Mouse (Mus musculus): ENCODE measurements around the gene Cyb5rl. TPM values are rescaled to one million over a fixed set of nuclear protein-coding genes. Genes with fewer than 3 reads are reported as not detected.

The Cyb5rl gene
- polyA plus RNA-seq, 1 experiment from 2014 or later: 7.3 TPM

DNA sequence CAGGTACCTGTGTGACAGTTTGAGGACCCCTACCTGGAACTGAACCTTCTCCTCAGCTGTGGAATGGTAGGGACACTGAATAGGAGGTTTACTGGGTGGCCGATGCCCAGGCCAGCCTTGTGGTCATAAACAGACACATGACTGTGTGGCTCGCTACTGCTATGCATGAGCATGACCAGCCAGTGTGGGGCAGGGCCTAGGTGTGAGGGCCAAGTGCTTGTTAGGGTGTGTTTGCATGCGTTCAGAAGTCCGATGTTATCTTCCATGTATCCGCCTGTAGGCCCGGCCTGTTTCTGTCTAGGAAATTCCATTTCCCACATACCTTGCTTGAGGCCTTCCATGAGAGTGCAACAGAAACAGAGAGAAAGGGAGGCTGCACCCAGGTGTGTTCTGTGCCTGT lies 53.9 kb downstream of the Cyb5rl start:
- WGBS: 87% methylated on average over 6 of the region's 6 CpGs
- ATAC-seq (ENCODE audit: low FRiP score, low read depth): no peak
- Histone ChIP-seq H3K36me3 (no peaks in the 10 kb centered on the region), H3K4me3 (no peak overlapping the region), H3K27me3 (no peaks in the 10 kb centered on the region), H3K4me1 (peaks cover 26% of the 10 kb centered on the region), H3K9me3 (no peaks in the 10 kb centered on the region), H3K4me2 (replicated peaks) (no peak overlapping the region), H3K9ac (0 out of 2 replicates have a peak overlapping the region, but pooled peaks have one; percentile 20), H3K27ac (no peak overlapping the region)

DNA sequence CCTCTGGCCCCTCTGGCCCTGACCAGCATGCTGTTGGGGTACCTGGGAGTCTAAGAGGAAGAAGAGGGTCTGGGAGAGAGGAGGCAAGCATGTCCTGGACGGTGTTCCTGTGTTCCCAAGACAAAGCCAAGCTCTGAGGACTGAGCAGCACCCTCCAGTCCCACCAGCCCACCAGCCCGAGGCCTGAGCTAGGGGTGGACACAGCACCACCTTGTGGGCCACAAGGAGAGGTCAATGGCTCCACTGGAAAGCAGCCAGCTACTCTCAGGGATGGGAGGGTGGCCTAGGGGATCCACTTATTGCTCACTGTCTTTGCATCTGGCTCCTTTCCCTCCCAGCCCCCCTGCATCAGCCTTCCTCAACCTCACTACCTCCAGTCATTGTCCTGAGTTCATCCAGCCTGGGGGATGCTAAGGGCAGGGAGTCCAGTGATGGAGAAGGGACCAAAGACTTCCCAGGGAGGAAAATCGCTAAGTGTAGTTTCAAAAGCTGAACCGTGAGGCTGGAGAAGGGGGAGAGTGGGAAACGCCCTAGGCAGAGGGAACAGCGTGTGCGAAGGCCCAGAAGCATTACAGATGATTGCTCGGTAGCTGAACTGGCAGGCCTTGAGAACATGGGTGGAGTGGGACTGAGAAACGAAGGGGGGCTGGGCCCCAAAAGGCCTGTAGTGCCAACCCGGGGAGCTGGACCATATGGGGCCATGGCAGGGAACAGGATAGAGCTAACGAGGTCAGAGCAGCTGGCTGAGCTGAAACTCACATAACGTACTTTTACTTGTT lies 54.6 kb downstream of the Cyb5rl start:
- H3K27ac ChIP-seq: no peak overlapping the region
- no peak for ATAC-seq (ENCODE audit: low FRiP score, low read depth)

DNA sequence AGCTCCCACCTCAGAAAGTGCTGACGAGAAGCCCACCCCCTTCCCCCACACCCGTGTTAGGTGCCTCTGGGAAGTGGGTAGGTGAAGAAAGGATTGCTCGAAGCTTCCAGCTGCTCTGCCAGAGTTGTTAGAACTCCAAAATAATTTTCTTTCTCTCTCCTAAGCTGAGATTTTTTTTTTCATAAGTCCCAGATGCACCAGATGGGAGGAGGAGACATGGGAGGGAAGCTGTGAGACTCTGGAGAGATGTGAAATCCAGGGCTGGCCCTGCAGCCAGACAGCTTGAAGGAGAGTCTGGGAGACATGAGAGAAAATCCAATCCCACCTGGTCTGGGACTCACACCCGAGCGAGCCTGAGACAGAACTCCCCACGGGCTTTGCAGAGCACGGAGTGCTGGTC lies 57.6 kb downstream of the Cyb5rl start:
- H3K4me2 ChIP-seq (replicated peaks): no peak overlapping the region
- H3K9ac ChIP-seq: no peak overlapping the region
- H3K9me3 ChIP-seq: no peaks in the 10 kb centered on the region
- WGBS: 43% methylated on average over 7 of the region's 7 CpGs
- ATAC-seq (ENCODE audit: low FRiP score, low read depth): no peak
- peaks cover 36% of the 10 kb centered on the region for H3K4me1 ChIP-seq
- no peaks in the 10 kb centered on the region for H3K27me3 ChIP-seq
- no peaks in the 10 kb centered on the region for H3K36me3 ChIP-seq
- H3K4me3 ChIP-seq: no peak overlapping the region
- no peak overlapping the region for H3K27ac ChIP-seq

More for the DNA sequence above, 54.6 kb downstream of the Cyb5rl start:
- Histone ChIP-seq H3K4me1 (peaks cover 26% of the 10 kb centered on the region), H3K4me3 (no peak overlapping the region), H3K4me2 (replicated peaks) (no peak overlapping the region), H3K9me3 (no peaks in the 10 kb centered on the region), H3K9ac (no peak overlapping the region), H3K36me3 (no peaks in the 10 kb centered on the region), H3K27me3 (no peaks in the 10 kb centered on the region)
- 40% methylated on average over 12 of the region's 12 CpGs for WGBS

DNA sequence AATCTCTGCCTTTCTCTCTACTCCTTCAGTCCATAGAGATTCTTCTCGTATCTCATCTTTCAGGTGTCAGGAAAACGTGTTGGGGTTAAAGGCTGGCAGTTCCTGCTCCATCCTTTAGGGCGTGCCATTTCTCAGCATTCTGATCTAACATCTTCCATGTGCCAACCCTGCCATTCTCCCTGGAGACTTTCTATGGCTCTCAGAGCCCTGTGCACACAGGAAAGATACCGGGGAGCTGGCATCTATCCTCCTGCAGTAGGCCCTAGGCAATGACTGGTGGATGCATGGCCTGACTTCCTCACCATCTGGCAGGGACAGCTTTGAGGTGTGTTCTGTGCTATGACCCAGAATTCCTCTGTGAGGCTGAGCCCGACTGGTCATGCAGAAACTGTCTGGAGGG lies 58.3 kb downstream of the Cyb5rl start:
- no peak overlapping the region for H3K27ac ChIP-seq
- no peak for ATAC-seq (ENCODE audit: low FRiP score, low read depth)
- no peaks in the 10 kb centered on the region for H3K9me3 ChIP-seq
- no peak overlapping the region for H3K9ac ChIP-seq
- 60% methylated on average over 5 of the region's 5 CpGs for WGBS
- no peaks in the 10 kb centered on the region for H3K27me3 ChIP-seq
- no peak overlapping the region for H3K4me3 ChIP-seq
- no peak overlapping the region for H3K4me2 ChIP-seq (replicated peaks)
- no peaks in the 10 kb centered on the region for H3K36me3 ChIP-seq
- H3K4me1 ChIP-seq: peaks cover 36% of the 10 kb centered on the region

DNA sequence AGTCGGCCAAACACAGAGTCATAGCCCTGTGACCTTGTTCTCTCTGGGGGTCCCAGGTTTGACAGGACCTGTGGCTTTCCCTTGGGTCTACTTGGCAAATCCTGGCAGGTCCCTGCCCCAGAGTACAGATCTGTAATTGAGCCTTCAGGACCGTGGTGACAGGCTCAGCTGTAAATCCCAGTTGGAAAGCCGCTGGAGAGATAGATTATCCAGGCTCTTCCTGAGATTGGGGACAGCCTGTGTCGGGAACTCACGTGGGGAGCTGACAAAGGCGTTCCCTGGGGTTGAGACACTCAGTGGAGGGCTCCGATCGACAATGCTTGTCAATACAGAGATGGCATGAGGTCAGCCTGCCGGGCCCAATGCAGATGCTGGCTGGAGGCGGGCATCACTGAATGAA lies 59.6 kb downstream of the Cyb5rl start:
- 64% methylated on average over 10 of the region's 10 CpGs for WGBS
- H3K27ac ChIP-seq: no peak overlapping the region
- no peak for ATAC-seq (ENCODE audit: low FRiP score, low read depth)
- H3K9ac ChIP-seq: no peak overlapping the region
- H3K4me3 ChIP-seq: no peak overlapping the region
- H3K9me3 ChIP-seq: no peaks in the 10 kb centered on the region
- H3K36me3 ChIP-seq: no peaks in the 10 kb centered on the region
- peaks cover 37% of the 10 kb centered on the region for H3K4me1 ChIP-seq
- no peak overlapping the region for H3K4me2 ChIP-seq (replicated peaks)
- no peaks in the 10 kb centered on the region for H3K27me3 ChIP-seq

DNA sequence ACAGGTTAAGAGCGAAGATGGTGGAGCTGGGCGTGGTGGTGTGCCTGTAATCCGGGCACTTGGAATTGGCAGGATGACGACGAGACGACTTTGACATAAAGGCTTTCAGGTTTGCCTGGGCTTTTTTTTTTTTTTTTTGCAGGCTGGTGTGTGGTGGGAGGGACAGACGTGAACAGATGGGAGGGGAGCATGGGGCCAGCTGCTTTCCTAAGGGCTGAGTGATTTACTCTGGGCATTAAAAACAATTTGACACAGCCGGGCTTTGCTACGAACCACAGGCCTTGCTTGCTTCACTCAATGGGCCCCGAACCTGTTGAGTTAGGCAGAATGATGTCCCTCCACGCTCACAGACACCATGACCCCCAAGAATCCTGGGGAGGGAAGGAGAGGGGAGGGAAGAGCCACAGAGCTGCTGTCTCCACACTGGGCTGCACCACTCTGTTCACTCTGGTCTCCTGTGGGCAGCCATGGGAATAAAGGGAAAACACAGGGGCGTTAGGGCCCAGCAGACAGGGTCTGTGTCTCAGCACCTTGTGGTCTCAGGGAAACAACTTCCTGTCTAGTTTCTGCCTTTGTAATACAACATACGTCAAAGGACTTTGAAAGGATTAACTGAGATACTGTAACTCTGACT lies 60.2 kb downstream of the Cyb5rl start:
- ATAC-seq (ENCODE audit: low FRiP score, low read depth): peak; percentile 41; the same call in 1 of the 2 replicates
- Histone ChIP-seq H3K4me3 (no peak overlapping the region), H3K9me3 (no peaks in the 10 kb centered on the region), H3K4me1 (peaks cover 35% of the 10 kb centered on the region), H3K4me2 (replicated peaks) (no peak overlapping the region), H3K9ac (no peak overlapping the region), H3K36me3 (no peaks in the 10 kb centered on the region), H3K27ac (no peak overlapping the region; the same call in 1 of the 2 replicates), H3K27me3 (no peaks in the 10 kb centered on the region)
- WGBS: 30% methylated on average over 13 of the region's 13 CpGs

DNA sequence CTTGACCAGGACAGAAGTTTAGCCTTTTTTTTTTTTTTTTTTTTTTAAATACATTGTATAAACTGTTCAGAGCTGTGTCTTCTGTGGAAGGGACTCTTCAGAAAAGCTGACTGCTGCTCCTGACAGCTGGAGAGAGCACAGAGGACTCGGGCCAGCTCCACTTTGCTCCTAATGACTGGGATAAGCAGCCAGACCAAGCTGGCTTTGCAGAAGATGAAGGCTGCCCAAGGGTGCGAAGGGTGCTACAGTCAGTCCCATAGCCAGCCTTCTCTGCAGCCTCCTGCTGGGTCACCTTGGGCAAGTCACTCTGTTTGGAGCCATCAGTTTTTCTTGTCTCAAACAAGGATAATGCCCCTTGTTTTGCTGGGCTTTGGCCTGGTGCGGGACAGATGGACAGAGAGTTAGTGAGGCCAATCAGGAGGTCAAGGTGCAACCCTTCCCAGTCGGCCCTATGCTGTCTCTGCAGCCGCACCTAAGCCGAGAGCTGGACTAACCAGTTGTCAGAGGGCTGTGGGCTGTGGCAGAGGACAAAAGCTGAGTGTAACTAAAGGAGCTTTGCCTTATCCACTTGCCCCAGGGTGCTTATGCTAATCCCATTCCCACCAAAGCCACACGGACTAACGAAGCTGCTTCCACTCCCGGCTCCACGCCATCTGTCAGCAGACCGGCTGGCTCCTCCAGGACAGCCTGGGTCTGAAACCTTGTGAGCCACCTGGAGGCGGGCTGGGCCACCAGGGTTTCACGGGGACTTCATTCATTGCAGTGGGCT lies 61.3 kb downstream of the Cyb5rl start:
- 25% methylated on average over 13 of the region's 13 CpGs for WGBS
- no peak overlapping the region for H3K9ac ChIP-seq
- no peak overlapping the region for H3K4me3 ChIP-seq
- no peak overlapping the region for H3K27ac ChIP-seq
- no peaks in the 10 kb centered on the region for H3K9me3 ChIP-seq
- no peak overlapping the region for H3K4me2 ChIP-seq (replicated peaks)
- peaks cover 35% of the 10 kb centered on the region for H3K4me1 ChIP-seq
- H3K36me3 ChIP-seq: no peaks in the 10 kb centered on the region
- no peaks in the 10 kb centered on the region for H3K27me3 ChIP-seq
- no peak for ATAC-seq (ENCODE audit: low FRiP score, low read depth)

DNA sequence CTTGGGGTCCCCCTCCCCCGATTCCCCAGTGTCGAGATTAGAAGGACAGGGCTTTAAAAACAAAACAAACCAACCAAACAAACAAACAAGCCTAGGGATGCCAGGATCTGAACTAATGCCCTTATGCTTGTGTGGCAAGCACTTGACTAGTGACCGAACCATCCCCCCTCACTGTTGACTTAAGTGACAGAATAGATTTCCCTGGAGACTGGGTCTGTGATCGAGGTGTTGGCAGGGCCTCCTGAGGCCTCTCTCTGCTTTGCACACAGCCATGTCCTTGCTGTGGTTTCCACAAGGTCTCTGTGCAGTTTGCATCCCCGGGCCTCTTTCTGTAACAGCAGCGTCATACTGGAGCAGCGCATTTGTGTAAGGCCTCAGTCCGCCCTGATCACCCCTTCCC lies 62.6 kb downstream of the Cyb5rl start:
- WGBS: 80% methylated on average over 8 of the region's 8 CpGs

DNA sequence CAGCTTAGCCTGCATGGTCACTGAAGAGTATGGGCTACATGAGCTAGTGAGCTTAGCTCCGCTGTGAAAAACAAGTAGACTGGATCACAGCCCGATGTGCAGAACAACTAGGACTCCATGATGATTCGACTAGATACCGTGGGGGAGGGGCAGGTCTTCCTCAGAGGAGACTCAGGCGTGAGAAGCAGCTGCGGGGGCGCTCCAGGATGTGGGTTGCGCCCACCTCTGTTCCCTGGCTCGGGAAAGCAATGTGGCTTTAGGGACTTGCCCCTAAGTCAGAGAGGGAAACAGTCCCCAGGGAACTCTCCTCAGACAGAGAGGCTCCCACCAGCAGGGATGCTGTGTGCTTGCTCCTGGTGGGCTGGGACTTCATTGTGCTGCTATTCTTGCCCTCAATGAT lies 63.7 kb downstream of the Cyb5rl start:
- no peaks in the 10 kb centered on the region for H3K27me3 ChIP-seq
- whole genome bisulfite sequencing: 33% methylated on average over 9 of the region's 9 CpGs
- H3K4me3 ChIP-seq: no peak overlapping the region
- ATAC-seq (ENCODE audit: low FRiP score, low read depth): no peak
- no peaks in the 10 kb centered on the region for H3K9me3 ChIP-seq
- H3K4me1 ChIP-seq: peaks cover 19% of the 10 kb centered on the region
- no peak overlapping the region for H3K4me2 ChIP-seq (replicated peaks)
- no peak overlapping the region for H3K9ac ChIP-seq
- no peaks in the 10 kb centered on the region for H3K36me3 ChIP-seq
- H3K27ac ChIP-seq: no peak overlapping the region

More for the DNA sequence above, 62.6 kb downstream of the Cyb5rl start:
- no peaks in the 10 kb centered on the region for H3K36me3 ChIP-seq
- H3K9me3 ChIP-seq: no peaks in the 10 kb centered on the region
- no peak overlapping the region for H3K4me3 ChIP-seq
- no peak overlapping the region for H3K27ac ChIP-seq
- H3K4me2 ChIP-seq (replicated peaks): no peak overlapping the region
- no peak for ATAC-seq (ENCODE audit: low FRiP score, low read depth)
- H3K9ac ChIP-seq: no peak overlapping the region
- no peaks in the 10 kb centered on the region for H3K27me3 ChIP-seq
- peaks cover 27% of the 10 kb centered on the region for H3K4me1 ChIP-seq

DNA sequence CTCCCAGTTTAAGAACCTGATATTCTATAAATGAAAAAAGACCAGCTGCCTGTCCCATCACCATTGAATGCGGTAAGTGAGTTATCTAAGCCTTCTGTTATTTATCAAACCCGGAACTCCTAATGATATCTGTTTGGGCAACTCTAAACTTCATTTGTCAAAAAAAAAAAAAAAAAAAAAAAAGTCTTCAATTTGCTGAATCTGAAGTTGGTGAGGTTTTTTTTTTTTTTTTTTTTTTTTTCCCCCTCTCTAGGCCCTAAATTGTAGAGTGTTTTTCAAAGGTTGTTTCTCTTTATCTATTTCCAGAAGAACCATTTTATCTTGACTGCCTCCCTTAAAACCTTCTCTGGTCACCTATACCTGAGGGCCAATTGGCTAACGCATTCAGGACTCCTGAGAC lies 68.1 kb downstream of the Cyb5rl start:
- Histone ChIP-seq H3K27ac (no peak overlapping the region), H3K36me3 (no peaks in the 10 kb centered on the region; the same call in 1 of the 2 replicates), H3K27me3 (peaks cover 14% of the 10 kb centered on the region), H3K9me3 (no peaks in the 10 kb centered on the region), H3K4me3 (no peak overlapping the region), H3K4me1 (peaks cover 45% of the 10 kb centered on the region), H3K4me2 (replicated peaks) (no peak overlapping the region), H3K9ac (no peak overlapping the region)
- ATAC-seq (ENCODE audit: low FRiP score, low read depth): no peak
- WGBS: 85% methylated on average over 3 of the region's 3 CpGs

DNA sequence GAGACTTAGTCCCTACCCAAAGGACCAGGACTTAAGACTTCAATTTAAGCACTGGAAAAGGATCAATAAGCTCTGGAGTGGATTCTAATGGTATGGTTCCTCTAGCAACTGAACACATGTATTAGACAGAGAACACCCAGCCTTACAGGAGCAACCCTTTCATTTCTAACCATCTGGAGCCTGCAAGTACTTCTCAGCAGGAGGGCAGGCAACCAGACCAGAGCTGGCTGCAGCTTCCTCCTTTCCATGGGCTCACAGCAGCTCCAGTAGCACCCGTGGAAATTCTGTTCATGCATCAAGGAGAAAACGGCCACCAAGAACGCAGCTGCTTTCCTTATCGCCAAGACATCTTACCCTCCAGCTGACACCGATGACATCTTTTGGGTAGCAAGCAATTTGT lies 68.9 kb downstream of the Cyb5rl start:
- Histone ChIP-seq H3K36me3 (no peaks in the 10 kb centered on the region; the same call in 1 of the 2 replicates), H3K4me1 (peaks cover 48% of the 10 kb centered on the region)
- WGBS: 64% methylated on average over 5 of the region's 5 CpGs

DNA sequence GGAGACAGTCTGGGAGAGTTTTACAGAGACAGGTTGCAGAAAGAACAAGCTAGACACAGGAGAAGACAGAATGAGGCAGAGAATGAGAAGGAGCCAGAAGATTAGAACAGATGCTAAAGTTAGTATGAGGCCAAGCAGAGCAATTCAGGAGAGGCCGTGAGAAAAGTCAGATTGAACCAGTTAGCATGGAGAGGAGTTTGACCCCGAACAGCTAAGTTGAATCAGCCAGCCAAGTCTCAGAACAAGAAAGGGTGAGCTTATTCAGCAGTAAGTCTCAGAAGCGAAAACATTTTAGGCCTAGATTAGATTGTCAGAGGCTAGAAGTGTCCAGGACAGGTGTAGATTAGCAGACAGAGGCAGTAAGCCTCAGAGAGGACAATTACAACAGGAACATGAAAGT lies 69.7 kb downstream of the Cyb5rl start:
- no peak for ATAC-seq (ENCODE audit: low FRiP score, low read depth)
- Histone ChIP-seq H3K4me2 (replicated peaks) (no peak overlapping the region), H3K27ac (no peak overlapping the region), H3K9me3 (no peaks in the 10 kb centered on the region), H3K27me3 (peaks cover 14% of the 10 kb centered on the region), H3K4me3 (no peak overlapping the region), H3K36me3 (no peaks in the 10 kb centered on the region; the same call in 1 of the 2 replicates), H3K9ac (no peak overlapping the region), H3K4me1 (peaks cover 48% of the 10 kb centered on the region)
- 51% methylated on average over 3 of the region's 3 CpGs for WGBS

More for the DNA sequence above, 68.9 kb downstream of the Cyb5rl start:
- Histone ChIP-seq H3K27ac (no peak overlapping the region), H3K4me3 (no peak overlapping the region), H3K9ac (no peak overlapping the region), H3K9me3 (no peaks in the 10 kb centered on the region), H3K27me3 (peaks cover 14% of the 10 kb centered on the region), H3K4me2 (replicated peaks) (no peak overlapping the region)
- ATAC-seq (ENCODE audit: low FRiP score, low read depth): no peak
